Mouse (Mus musculus) cerebellum, adult 9-10 months (tissue): ENCODE data around the gene Sec16b.

Experiments
- DNase-seq: peaks from one replicate; pipeline ENCODE4 v3.0.0; 2022

Sec16b gene

GRCm38 (mm10) chr1:157506522-157506921 is at the start of gene Sec16b:
Gene Sec16b, plus strand, starts transcription at chr1:157506728.
- no peak for DNase-seq

GRCm38 (mm10) chr1:157457789-157458188 is 48.7 kb upstream of the Sec16b start:
- DNase-seq: no peak

GRCm38 (mm10) chr1:157458421-157459208 is 47.9 kb upstream of the Sec16b start, which contains the start of gene Cryzl2:
Gene Cryzl2, plus strand, starts transcription at chr1:157458577.
- DNase-seq: no peak

- DNase-seq: no peak
Observed at GRCm38 (mm10) chr1:157459904-157460303, 46.6 kb upstream of the Sec16b start.

GRCm38 (mm10) chr1:157461276-157461675 is 45.3 kb upstream of the Sec16b start:
- no peak for DNase-seq

GRCm38 (mm10) chr1:157462336-157462735 is 44.2 kb upstream of the Sec16b start:
- no peak for DNase-seq

- DNase-seq: peak; percentile 21
Observed at GRCm38 (mm10) chr1:157465194-157465593, 41.3 kb upstream of the Sec16b start.

- DNase-seq: no peak
Observed at GRCm38 (mm10) chr1:157467866-157468265, 38.7 kb upstream of the Sec16b start.

GRCm38 (mm10) chr1:157470761-157471386 is 35.7 kb upstream of the Sec16b start:
- no peak for DNase-seq

- no peak for DNase-seq
Observed at GRCm38 (mm10) chr1:157472716-157473115, 33.8 kb upstream of the Sec16b start.

GRCm38 (mm10) chr1:157474865-157475264 is 31.7 kb upstream of the Sec16b start:
- DNase-seq: no peak

GRCm38 (mm10) chr1:157476231-157476630 is 30.3 kb upstream of the Sec16b start:
- no peak for DNase-seq

GRCm38 (mm10) chr1:157480090-157480489 is 26.4 kb upstream of the Sec16b start:
- DNase-seq: no peak

- no peak for DNase-seq
Observed at GRCm38 (mm10) chr1:157480901-157481300, 25.6 kb upstream of the Sec16b start.

GRCm38 (mm10) chr1:157481666-157482065 is 24.9 kb upstream of the Sec16b start:
- no peak for DNase-seq

- DNase-seq: no peak
Observed at GRCm38 (mm10) chr1:157484161-157484560, 22.4 kb upstream of the Sec16b start.

- no peak for DNase-seq
Observed at GRCm38 (mm10) chr1:157500657-157501056, 5.9 kb upstream of the Sec16b start.

GRCm38 (mm10) chr1:157501352-157501945 is 5.1 kb upstream of the Sec16b start:
- DNase-seq: no peak

- DNase-seq: no peak
Observed at GRCm38 (mm10) chr1:157503071-157503470, 3.5 kb upstream of the Sec16b start.

GRCm38 (mm10) chr1:157506995-157507595 is 567 bp downstream of the Sec16b start:
- no peak for DNase-seq

GRCm38 (mm10) chr1:157507814-157508213 is 1.3 kb downstream of the Sec16b start:
- DNase-seq: no peak

- no peak for DNase-seq
Observed at GRCm38 (mm10) chr1:157512690-157513448, 6.3 kb downstream of the Sec16b start.

GRCm38 (mm10) chr1:157513559-157513958 is 7.0 kb downstream of the Sec16b start:
- DNase-seq: no peak
